Mouse (Mus musculus) kidney, embryonic 16.5 days (tissue): ENCODE data around the gene Nos3. TPM values are rescaled to one million over a fixed set of nuclear protein-coding genes. Genes with fewer than 3 reads are reported as not detected.

Experiments used
- ATAC-seq: fragments of 200-750 bp; cut with Nextera tagmentation; 2 replicates; pipeline ENCODE4 v1.8.0; 2017; ENCODE audit warnings: moderate TSS enrichment; ENCODE audit not compliant: low FRiP score, low TSS enrichment
- H3K27ac ChIP-seq: fragments of 300-500 bp; sonication (generic); 2 replicates; pipeline ENCODE4 v1.5.1; 2014; ENCODE audit warnings: low read length
- H3K27me3 ChIP-seq: fragments of 300-500 bp; sonication (generic); 2 replicates; pipeline ENCODE4 v1.6.1; 2014; ENCODE audit warnings: low read length, control low read depth, mixed read lengths; ENCODE audit not compliant: insufficient read depth
- H3K36me3 ChIP-seq: fragments of 300-500 bp; sonication (generic); 2 replicates; pipeline ENCODE4 v1.6.1; 2014; ENCODE audit warnings: low read length, control low read depth, mixed read lengths; ENCODE audit not compliant: insufficient read depth
- H3K4me1 ChIP-seq: fragments of 300-500 bp; sonication (generic); 2 replicates; pipeline ENCODE4 v1.6.1; 2014; ENCODE audit warnings: low read length, control low read depth, mixed read lengths; ENCODE audit not compliant: insufficient read depth
- H3K4me2 ChIP-seq: fragments of 300-500 bp; sonication (generic); replicated peaks from 2 replicates; pipeline ENCODE4 v1.6.1; 2014; ENCODE audit warnings: low read depth, low read length
- H3K4me3 ChIP-seq: fragments of 300-500 bp; sonication (generic); 2 replicates; pipeline ENCODE4 v1.5.1; 2014; ENCODE audit warnings: mild to moderate bottlenecking, low read length
- H3K9ac ChIP-seq: fragments of 300-500 bp; sonication (generic); replicated peaks from 2 replicates; pipeline ENCODE4 v1.6.1; 2014; ENCODE audit warnings: low read length
- H3K9me3 ChIP-seq: fragments of 300-500 bp; sonication (generic); 2 replicates; pipeline ENCODE4 v1.6.1; 2016; ENCODE audit warnings: low read length, control low read depth
- WGBS: fragments of 180-500 bp; shearing (Covaris S2); extraction: QIAGEN DNeasy Blood & Tissue Kit; methylation state at CpG from one replicate; pipeline ENCODE4 v1.1.7; 2014; 5-methylcytosine and 5-hydroxymethylcytosine counted together
- polyA plus RNA-seq: library from polyadenylated mRNA; unstranded; fragments of >200 nt; fragmentation: Nextera tagmentation; extraction: Ambion mirVana; gene quantifications from 2 replicates; pipeline ENCODE4 v1.2.1, GENCODE M21; 2015

Gene Nos3
- polyA plus RNA-seq, 1 experiment from 2014 or later: 19.7 TPM

DNA sequence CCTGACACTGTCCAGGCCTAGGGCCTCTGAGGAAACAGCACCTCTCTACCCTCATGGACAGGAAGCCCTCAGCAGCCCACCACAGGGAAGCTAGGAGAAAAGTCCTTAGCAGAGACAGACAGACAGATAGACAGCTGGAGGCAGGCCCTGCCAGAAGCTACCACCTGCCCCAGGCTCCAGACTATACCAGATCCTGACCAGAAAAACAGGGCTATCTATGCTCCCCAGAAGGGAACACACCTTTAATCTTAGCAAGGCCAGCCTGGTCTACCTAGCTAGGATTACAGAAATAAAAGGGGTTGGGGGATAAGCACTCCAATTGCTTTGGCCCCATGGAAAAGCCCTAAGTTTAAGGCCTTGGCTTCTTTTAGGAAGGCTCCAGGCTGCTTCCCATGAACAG lies 21.2 kb upstream of the Nos3 start:
- no peak for ATAC-seq
- H3K4me2 ChIP-seq: no peak overlapping the region
- H3K4me3 ChIP-seq: no peak overlapping the region
- no peaks in the 10 kb centered on the region for H3K27me3 ChIP-seq
- H3K27ac ChIP-seq: no peak overlapping the region
- peaks cover 37% of the 10 kb centered on the region for H3K4me1 ChIP-seq
- H3K36me3 ChIP-seq: no peaks in the 10 kb centered on the region
- H3K9ac ChIP-seq: no peak overlapping the region
- no peaks in the 10 kb centered on the region for H3K9me3 ChIP-seq

GRCm38 (mm10) chr5:24343977-24344436 lies 20.6 kb upstream of the Nos3 start:
- H3K9me3 ChIP-seq: no peaks in the 10 kb centered on the region
- WGBS: 14% methylated on average over 2 of the region's 2 CpGs
- H3K9ac ChIP-seq: peak overlapping the region; percentile 44
- H3K27ac ChIP-seq: peak overlapping the region; percentile 88
- H3K4me2 ChIP-seq: peak overlapping the region; percentile 37
- H3K36me3 ChIP-seq: no peaks in the 10 kb centered on the region
- peak overlapping the region; percentile 3; the same call in 1 of the 2 replicates for H3K4me3 ChIP-seq
- 0 out of 2 replicates have a peak, but pooled peaks have one; percentile 8 for ATAC-seq
- H3K4me1 ChIP-seq: peaks cover 43% of the 10 kb centered on the region
- H3K27me3 ChIP-seq: peaks cover 2% of the 10 kb centered on the region

- peak; percentile 86 for ATAC-seq
- no peaks in the 10 kb centered on the region for H3K36me3 ChIP-seq
- peak overlapping the region; percentile 37 for H3K4me2 ChIP-seq
- H3K9ac ChIP-seq: peak overlapping the region; percentile 44; the same call in 1 of the 2 replicates
- H3K27me3 ChIP-seq: peaks cover 8% of the 10 kb centered on the region
- peak overlapping the region; percentile 5; the same call in 1 of the 2 replicates for H3K4me3 ChIP-seq
- no peaks in the 10 kb centered on the region for H3K9me3 ChIP-seq
- H3K27ac ChIP-seq: peak overlapping the region; percentile 88
- H3K4me1 ChIP-seq: peaks cover 48% of the 10 kb centered on the region
- WGBS: 10% methylated on average over 12 of the region's 12 CpGs
Measured at GRCm38 (mm10) chr5:24344477-24345051, 20.0 kb upstream of the Nos3 start.

DNA sequence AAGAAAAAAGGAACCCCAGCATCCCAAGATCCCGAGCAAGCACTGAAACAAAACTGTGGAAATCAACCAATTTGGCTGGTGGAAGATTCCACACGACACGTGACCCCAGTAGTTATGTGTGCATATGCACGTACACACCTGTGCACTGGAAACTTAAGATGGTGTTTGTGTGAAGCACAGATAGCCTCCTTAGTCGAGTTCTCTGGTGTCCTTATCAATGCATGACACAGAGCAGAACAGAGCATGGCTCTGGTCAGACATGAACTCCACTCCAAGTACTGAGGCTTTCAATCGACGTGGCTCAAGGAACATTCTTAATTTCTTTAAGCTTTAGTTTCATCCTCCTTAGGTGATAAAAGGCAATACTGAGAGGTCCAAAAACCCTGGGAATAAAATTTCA lies 18.3 kb upstream of the Nos3 start:
- Histone ChIP-seq H3K9me3 (no peaks in the 10 kb centered on the region), H3K27ac (no peak overlapping the region), H3K36me3 (no peaks in the 10 kb centered on the region), H3K4me1 (peaks cover 61% of the 10 kb centered on the region), H3K9ac (no peak overlapping the region), H3K4me2 (no peak overlapping the region), H3K27me3 (peaks cover 19% of the 10 kb centered on the region), H3K4me3 (no peak overlapping the region)
- ATAC-seq: no peak
- WGBS: 77% methylated on average over 7 of the region's 7 CpGs

DNA sequence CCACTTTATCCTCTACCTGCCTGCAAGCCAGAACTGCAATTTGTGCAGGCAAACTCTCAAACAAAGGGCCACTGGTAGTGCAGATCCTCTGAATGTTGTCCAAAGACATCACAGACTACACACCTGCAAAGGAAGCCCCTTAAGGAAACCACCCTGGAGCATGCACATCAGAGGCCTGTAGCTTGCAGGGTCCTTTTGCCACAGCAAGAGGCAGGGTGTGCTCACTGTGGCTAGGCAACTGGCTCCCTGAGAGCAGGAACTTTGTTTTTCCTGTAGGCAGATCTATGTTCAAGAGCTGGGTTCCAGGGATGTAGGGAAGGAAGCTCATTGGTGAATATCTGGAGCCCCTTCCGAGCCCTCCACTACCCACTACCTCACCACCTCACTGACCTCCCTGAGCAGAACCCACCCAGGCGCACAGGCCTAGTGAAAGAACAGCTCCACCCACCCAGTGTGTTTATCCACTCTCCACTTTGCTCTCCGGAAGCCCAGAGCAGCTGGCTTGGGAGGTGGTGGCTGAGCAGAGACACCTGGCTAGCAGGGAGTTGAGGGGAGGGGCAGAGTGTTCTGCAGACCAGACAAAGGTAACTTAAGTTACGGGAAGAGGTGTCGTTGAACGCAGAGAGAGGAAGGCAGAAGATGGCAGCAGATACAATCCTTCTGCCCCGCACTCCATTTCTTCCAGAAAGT lies 17.3 kb upstream of the Nos3 start:
- WGBS: 33% methylated on average over 7 of the region's 7 CpGs
- no peaks in the 10 kb centered on the region for H3K9me3 ChIP-seq
- no peaks in the 10 kb centered on the region for H3K36me3 ChIP-seq
- ATAC-seq: no peak
- H3K4me1 ChIP-seq: peaks cover 67% of the 10 kb centered on the region
- no peak overlapping the region for H3K27ac ChIP-seq
- peak overlapping the region; percentile 98 for H3K4me2 ChIP-seq
- no peak overlapping the region for H3K4me3 ChIP-seq
- H3K9ac ChIP-seq: no peak overlapping the region
- peaks cover 20% of the 10 kb centered on the region for H3K27me3 ChIP-seq

GRCm38 (mm10) chr5:24348128-24348527 lies 16.5 kb upstream of the Nos3 start:
- peak overlapping the region; percentile 98 for H3K4me2 ChIP-seq
- no peaks in the 10 kb centered on the region for H3K36me3 ChIP-seq
- peak overlapping the region; percentile 68 for H3K9ac ChIP-seq
- WGBS: under 1% methylated on average over 41 of the region's 41 CpGs
- H3K27ac ChIP-seq: no peak overlapping the region
- ATAC-seq: peak; percentile 53
- H3K27me3 ChIP-seq: peaks cover 21% of the 10 kb centered on the region
- H3K9me3 ChIP-seq: no peaks in the 10 kb centered on the region
- peaks cover 73% of the 10 kb centered on the region for H3K4me1 ChIP-seq
- H3K4me3 ChIP-seq: peak overlapping the region; percentile 54

DNA sequence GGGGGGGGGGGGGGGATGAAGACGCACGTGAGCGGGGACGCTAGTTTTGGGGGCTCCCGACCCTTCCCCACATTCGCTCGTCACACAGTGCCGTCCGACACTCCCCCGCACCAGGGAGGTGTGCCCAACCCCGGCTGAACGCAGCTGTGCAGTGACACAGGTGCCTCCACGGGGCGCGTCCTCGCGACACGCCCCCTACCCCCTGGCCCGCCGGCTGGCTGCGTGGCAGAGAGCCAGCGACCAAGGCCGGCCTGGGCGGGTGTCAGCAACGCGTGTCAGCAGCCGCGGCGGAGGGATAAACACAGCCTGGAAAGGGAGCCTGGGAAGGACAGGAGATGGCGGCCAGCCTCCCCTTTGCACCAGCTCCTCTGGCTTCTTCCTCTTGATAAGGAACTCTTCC lies 16.1 kb upstream of the Nos3 start:
- Histone ChIP-seq H3K4me1 (peaks cover 73% of the 10 kb centered on the region), H3K27me3 (peaks cover 21% of the 10 kb centered on the region), H3K9me3 (no peaks in the 10 kb centered on the region), H3K27ac (no peak overlapping the region), H3K36me3 (no peaks in the 10 kb centered on the region), H3K4me2 (peak overlapping the region; percentile 98), H3K9ac (peak overlapping the region; percentile 68), H3K4me3 (peak overlapping the region; percentile 54)
- under 1% methylated on average over 29 of the region's 30 CpGs for WGBS
- no peak for ATAC-seq

DNA sequence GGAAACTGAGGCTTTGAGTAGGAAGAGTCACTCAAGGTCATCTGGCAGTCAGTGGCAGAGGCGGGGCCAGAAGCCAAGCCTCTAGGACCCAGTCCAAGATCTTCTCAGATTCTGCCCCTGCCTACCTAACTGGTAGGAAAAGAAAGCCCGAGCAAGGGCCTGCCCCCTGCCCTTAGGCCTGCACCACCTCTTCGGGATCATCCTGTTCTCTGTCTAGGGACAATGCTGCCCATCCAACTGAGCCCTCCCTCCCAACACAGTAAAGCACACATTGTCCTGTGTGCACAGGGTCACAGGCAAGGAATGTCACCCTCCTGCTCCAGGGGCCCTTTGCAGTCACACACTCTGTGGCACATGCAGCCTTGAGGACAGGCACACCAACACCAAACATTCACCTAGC lies 14.5 kb upstream of the Nos3 start:
- Histone ChIP-seq H3K27ac (no peak overlapping the region), H3K27me3 (peaks cover 21% of the 10 kb centered on the region), H3K4me3 (peak overlapping the region; percentile 69), H3K4me2 (peak overlapping the region; percentile 97), H3K4me1 (peaks cover 64% of the 10 kb centered on the region), H3K36me3 (no peaks in the 10 kb centered on the region), H3K9ac (no peak overlapping the region), H3K9me3 (no peaks in the 10 kb centered on the region)
- 54% methylated on average over 3 of the region's 3 CpGs for WGBS
- no peak for ATAC-seq

DNA sequence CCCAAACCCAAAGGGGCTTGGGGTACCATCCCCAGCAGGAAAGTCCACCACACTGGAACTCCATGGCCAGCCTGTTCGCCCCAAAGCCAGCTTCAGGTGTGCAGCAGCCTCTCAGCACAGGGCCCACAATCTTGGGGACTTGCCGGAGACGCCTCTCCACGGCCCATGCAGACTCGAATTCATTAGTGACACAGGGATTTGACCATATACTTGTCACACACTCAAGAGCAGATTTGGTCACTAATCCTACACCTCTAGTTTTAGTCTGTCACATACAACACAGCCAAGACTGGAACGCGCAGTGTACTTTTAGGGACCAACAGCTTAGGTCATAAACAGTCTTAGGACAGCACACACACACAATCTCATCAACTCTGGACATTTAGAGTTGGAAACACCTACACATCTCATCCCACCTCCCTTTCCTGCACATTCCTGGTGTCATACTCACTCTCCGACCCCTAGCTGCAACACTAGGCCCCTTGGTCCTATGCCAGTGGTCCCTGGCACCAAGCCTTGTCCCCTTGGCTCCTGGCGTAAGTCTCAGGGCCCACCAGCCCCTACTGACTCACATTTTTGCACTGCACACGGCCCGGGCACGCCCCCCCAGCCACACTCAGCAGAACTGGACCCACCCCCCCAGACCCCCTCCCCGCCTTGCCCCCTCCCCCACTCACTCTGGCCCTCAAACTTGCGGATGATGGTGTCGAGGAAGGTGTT lies 13.9 kb upstream of the Nos3 start:
- Histone ChIP-seq H3K9ac (peak overlapping the region; percentile 75), H3K9me3 (no peaks in the 10 kb centered on the region), H3K27me3 (peaks cover 21% of the 10 kb centered on the region), H3K4me1 (peaks cover 60% of the 10 kb centered on the region), H3K27ac (no peak overlapping the region), H3K4me3 (peak overlapping the region; percentile 69), H3K4me2 (peak overlapping the region; percentile 97), H3K36me3 (no peaks in the 10 kb centered on the region)
- ATAC-seq: no peak
- 38% methylated on average over 15 of the region's 15 CpGs for WGBS
